Mouse (Mus musculus): ENCODE results near the gene Pgk1. TPM values are rescaled to one million over a fixed set of nuclear protein-coding genes. Genes with fewer than 3 reads are reported as not detected.

The Pgk1 gene
- polyA plus RNA-seq (2015; fragmentation: Nextera tagmentation; extraction: Ambion mirVana): 290 and 352 TPM in 2 replicates

DNA sequence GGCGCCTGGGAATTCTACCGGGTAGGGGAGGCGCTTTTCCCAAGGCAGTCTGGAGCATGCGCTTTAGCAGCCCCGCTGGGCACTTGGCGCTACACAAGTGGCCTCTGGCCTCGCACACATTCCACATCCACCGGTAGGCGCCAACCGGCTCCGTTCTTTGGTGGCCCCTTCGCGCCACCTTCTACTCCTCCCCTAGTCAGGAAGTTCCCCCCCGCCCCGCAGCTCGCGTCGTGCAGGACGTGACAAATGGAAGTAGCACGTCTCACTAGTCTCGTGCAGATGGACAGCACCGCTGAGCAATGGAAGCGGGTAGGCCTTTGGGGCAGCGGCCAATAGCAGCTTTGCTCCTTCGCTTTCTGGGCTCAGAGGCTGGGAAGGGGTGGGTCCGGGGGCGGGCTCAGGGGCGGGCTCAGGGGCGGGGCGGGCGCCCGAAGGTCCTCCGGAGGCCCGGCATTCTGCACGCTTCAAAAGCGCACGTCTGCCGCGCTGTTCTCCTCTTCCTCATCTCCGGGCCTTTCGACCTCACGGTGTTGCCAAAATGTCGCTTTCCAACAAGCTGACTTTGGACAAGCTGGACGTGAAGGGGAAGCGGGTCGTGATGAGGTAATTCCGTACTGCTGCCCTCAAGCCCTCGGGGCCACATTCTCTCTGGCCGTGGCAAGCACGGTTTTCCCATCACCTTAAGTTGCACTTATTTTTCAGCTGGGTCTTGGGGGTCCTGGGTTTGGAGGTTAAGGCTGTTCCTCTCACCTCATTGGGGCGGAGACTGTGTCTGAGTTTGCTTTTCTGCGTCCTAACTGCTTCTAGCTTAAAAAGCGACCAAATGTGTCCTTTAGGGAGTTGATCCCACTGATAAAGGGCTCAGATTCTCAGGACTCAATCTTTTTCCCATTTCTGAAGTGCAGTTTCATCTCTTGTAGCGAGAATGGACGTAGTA, at the start of gene Pgk1:
TSS of gene Pgk1 (plus strand) at position 388 of the 937 bp plus-strand sequence.
- H3K4me1 ChIP-seq: no peaks in the 10 kb centered on the region
- H3K4me3 ChIP-seq (replicated peaks): peak within 1 kb of the TSS; percentile 50
- H3K27ac ChIP-seq: peak within 1 kb of the TSS; percentile 86
- no peaks in the 10 kb centered on the region for H3K27me3 ChIP-seq (replicated peaks)
- peak within 1 kb of the TSS; percentile 29; the same call in 1 of the 2 replicates for H3K9ac ChIP-seq
- H3K4me2 ChIP-seq: peak within 1 kb of the TSS; percentile 52
- 10% methylated on average over 55 of the region's 55 CpGs for WGBS
- no peaks in the 10 kb centered on the region for H3K36me3 ChIP-seq
- ATAC-seq (ENCODE audit: insufficient read depth, low FRiP score, low read depth): peak; percentile 97
- no peaks in the 10 kb centered on the region for H3K9me3 ChIP-seq

DNA sequence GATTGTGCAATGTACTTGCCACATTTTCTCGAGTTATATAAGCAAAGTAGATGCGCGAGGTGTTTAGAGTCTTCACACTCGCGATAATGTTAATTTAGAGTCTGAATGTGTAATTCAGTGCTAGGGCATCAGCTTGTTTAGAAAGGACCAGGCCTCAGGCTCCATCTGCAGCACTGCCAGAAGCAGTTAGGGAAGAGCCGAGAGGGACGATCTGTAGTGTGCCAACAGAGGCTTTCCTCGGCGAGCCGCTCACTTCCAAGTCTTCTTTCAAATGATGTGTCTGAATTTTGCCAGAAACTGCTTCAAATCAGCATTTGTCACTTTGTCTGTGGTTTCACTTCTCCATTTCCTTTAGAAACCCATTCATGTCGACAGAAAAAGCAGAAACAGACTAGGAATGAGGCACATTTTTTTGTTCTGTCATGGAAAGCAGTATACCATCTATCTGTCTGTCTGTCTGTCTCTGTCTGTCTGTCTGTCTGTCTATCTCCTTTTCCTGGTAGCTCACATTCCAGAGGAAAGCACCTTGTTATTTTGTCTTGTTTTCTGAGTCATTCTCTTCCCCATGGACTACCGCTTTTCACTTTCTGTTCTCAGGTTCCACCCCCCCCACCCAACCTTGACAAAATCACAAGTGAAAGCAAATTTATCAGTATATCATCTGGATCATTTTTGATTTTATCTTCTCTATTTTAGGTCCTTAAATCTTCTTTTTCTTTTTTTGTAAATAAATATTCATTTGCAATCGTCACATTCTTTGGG, 47.4 kb upstream of the Pgk1 start:
- 76% methylated on average over 13 of the region's 13 CpGs for WGBS
- no peak overlapping the region for H3K27ac ChIP-seq
- H3K4me1 ChIP-seq: no peaks in the 10 kb centered on the region
- H3K4me3 ChIP-seq (replicated peaks): no peak overlapping the region
- H3K9me3 ChIP-seq: no peaks in the 10 kb centered on the region
- ATAC-seq (ENCODE audit: insufficient read depth, low FRiP score, low read depth): no peak
- no peak overlapping the region for H3K9ac ChIP-seq
- H3K36me3 ChIP-seq: no peaks in the 10 kb centered on the region
- no peaks in the 10 kb centered on the region for H3K27me3 ChIP-seq (replicated peaks)
- no peak overlapping the region for H3K4me2 ChIP-seq

DNA sequence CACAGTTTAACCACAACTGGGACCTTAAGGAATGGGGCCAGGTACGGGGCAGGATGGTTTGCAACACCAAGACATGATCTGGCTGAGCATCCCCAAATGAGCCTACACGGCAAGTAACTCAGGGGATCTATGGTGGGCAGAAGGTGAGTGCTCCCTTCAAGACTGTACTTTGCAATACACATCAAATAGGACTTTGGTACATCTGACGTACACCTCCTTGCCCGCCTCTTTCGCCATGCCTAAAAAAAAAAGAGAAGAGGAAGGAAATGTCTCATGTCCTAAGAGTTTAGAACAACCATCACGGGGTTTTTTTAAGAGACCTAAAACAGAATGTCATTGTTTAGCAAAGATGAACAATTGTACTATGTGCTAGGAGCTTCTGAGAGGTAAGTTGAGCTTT, 44.0 kb upstream of the Pgk1 start, which contains the start of gene Tlr13:
TSS of gene Tlr13 (plus strand) at position 269 of the 400 bp plus-strand sequence.
- Histone ChIP-seq H3K9ac (no peak within 1 kb of the TSS), H3K4me1 (no peaks in the 10 kb centered on the region), H3K27ac (no peak within 1 kb of the TSS), H3K4me2 (no peak within 1 kb of the TSS), H3K4me3 (replicated peaks) (no peak within 1 kb of the TSS), H3K9me3 (no peaks in the 10 kb centered on the region), H3K36me3 (no peaks in the 10 kb centered on the region), H3K27me3 (replicated peaks) (no peaks in the 10 kb centered on the region)
- ATAC-seq (ENCODE audit: insufficient read depth, low FRiP score, low read depth): no peak
- WGBS: 78% methylated on average over 6 of the region's 6 CpGs

DNA sequence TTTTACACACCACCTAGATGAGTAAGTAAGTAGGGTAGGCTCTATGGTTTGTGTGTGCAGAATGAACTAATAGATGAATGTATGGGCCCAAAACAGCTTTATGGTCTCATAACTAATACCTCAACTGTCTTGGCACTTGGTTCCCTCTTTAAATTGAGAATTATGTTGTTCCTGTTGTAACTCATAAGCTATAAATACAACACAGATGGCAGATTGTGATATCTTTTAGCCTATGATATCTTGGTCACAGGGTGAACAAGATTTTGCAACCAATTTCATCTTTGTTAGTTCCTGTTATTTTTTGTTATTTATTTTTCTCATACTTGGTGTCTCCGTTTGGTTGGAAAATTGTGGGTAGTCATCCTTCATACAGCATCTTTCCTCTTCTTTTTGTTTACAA, 38.7 kb upstream of the Pgk1 start:
- no peaks in the 10 kb centered on the region for H3K4me1 ChIP-seq
- no peaks in the 10 kb centered on the region for H3K9me3 ChIP-seq
- no peaks in the 10 kb centered on the region for H3K27me3 ChIP-seq (replicated peaks)
- no peak for ATAC-seq (ENCODE audit: insufficient read depth, low FRiP score, low read depth)
- no peak overlapping the region for H3K4me3 ChIP-seq (replicated peaks)
- no peak overlapping the region for H3K4me2 ChIP-seq
- no peaks in the 10 kb centered on the region for H3K36me3 ChIP-seq
- WGBS: 85% methylated on average over 1 of the region's 1 CpGs
- H3K9ac ChIP-seq: no peak overlapping the region
- H3K27ac ChIP-seq: no peak overlapping the region

DNA sequence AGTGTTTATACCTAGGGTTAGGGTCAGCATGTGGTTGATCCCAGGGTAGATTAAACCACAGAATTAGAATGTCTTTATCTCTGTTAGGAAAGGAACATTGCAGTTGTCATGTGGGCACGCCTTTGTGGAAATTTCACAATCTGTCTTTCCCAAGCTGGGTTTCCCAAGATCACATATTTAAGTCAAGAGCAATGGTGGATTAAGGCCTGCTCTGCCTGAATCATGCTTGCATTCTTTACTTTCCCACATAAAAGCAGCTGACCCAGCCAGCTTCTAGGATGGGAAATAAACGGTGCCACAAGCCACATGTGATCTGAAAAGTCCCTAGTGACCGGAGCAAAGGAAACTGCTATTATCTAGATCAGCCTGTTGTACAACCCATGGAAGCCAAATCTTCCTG, 37.4 kb upstream of the Pgk1 start:
- Histone ChIP-seq H3K27ac (no peak overlapping the region), H3K4me3 (replicated peaks) (no peak overlapping the region), H3K27me3 (replicated peaks) (no peaks in the 10 kb centered on the region), H3K4me2 (no peak overlapping the region), H3K36me3 (no peaks in the 10 kb centered on the region), H3K4me1 (no peaks in the 10 kb centered on the region), H3K9me3 (no peaks in the 10 kb centered on the region), H3K9ac (no peak overlapping the region)
- ATAC-seq (ENCODE audit: insufficient read depth, low FRiP score, low read depth): no peak
- WGBS: 66% methylated on average over 3 of the region's 3 CpGs

DNA sequence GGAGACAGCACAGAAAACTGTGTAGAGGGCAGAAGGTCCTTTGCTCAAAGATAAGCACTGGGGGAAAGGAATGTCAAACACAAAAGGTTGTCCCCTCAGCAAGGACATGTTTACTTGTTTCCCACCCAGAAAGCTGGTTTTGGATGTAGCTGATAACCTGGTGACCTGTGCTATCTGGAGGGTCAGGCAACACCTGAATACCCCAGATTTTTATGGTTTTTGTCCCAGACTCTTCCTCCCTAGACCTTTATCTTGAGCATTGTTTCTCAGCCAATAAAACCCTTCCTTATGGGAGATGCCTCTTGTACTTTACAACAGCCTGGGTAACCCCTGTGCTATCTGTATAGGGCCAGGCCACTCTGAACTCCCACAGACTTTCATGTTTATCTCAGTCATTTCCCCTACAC, 32.7 kb upstream of the Pgk1 start:
- H3K4me3 ChIP-seq (replicated peaks): no peak overlapping the region
- no peak overlapping the region for H3K4me2 ChIP-seq
- no peak overlapping the region for H3K9ac ChIP-seq
- no peaks in the 10 kb centered on the region for H3K36me3 ChIP-seq
- no peaks in the 10 kb centered on the region for H3K9me3 ChIP-seq
- H3K27me3 ChIP-seq (replicated peaks): no peaks in the 10 kb centered on the region
- H3K27ac ChIP-seq: no peak overlapping the region
- no peak for ATAC-seq (ENCODE audit: insufficient read depth, low FRiP score, low read depth)
- no peaks in the 10 kb centered on the region for H3K4me1 ChIP-seq

DNA sequence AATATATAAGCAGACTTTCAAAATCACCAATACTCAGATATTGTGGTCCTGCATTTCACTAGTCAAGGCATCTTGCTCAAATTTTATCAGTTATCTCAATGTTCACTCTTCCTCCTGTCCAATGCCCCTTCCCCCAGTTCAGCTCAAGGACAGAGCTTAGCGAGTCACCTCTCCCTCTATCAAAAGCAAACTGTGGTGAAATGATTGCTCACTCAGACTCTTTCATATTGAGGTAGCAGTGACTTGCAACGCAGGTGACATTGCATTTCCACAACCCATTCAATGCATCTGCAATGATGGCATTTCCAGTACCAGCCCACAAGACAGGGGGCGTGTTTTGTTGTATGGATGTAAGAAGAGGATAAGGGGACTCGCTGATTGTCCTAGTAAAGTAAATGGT, 31.0 kb upstream of the Pgk1 start:
- Histone ChIP-seq H3K9me3 (no peaks in the 10 kb centered on the region), H3K4me1 (no peaks in the 10 kb centered on the region), H3K9ac (no peak overlapping the region), H3K4me3 (replicated peaks) (no peak overlapping the region), H3K27me3 (replicated peaks) (no peaks in the 10 kb centered on the region), H3K36me3 (no peaks in the 10 kb centered on the region), H3K4me2 (no peak overlapping the region), H3K27ac (no peak overlapping the region)
- ATAC-seq (ENCODE audit: insufficient read depth, low FRiP score, low read depth): no peak
- WGBS: 60% methylated on average over 4 of the region's 4 CpGs

DNA sequence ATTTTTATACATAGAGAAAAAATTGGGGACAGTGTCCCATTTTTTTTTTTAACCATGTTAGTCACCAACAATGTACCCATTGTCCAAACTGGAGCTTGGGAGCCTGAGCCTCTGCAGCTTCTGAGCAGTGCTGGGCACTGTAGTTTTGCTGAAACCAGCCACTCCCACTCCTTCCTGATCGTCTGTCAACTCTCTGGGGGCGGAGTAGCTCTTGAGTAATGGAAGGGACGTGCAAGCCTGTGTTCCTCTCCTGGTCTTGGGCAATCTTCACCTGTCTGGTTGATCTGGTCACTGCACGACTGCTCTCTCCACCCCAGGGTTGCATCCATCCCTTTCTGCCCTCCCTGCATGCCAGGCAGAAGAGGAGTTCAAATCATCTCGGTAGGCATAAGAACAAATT, 22.9 kb upstream of the Pgk1 start:
- Histone ChIP-seq H3K27ac (no peak overlapping the region), H3K9me3 (no peaks in the 10 kb centered on the region), H3K4me3 (replicated peaks) (no peak overlapping the region), H3K9ac (no peak overlapping the region), H3K4me2 (no peak overlapping the region), H3K36me3 (no peaks in the 10 kb centered on the region), H3K27me3 (replicated peaks) (no peaks in the 10 kb centered on the region), H3K4me1 (no peaks in the 10 kb centered on the region)
- WGBS: 52% methylated on average over 5 of the region's 5 CpGs
- peak; percentile 50; the same call in 1 of the 2 replicates for ATAC-seq (ENCODE audit: insufficient read depth, low FRiP score, low read depth)

DNA sequence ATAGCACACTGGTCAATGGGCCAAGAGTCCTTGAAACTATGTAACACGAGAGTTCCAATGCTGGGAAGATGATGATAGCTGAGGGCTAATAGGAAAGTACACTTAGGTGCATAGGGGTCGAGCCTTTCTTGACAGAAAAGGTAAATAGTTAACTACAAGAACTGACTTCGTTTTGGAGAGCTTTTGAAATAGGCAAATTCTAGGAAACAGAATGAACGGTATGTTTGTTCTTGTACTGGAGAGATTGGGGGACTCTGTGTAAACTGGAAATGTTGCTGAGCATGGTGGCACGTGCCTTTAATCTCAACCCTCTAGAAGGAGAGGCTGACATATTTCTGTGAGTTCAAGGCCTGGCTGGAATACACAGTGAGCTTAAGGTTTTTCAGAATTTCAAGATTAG, 22.3 kb upstream of the Pgk1 start:
- Histone ChIP-seq H3K4me3 (replicated peaks) (no peak overlapping the region), H3K9ac (no peak overlapping the region), H3K27ac (no peak overlapping the region), H3K4me2 (no peak overlapping the region), H3K9me3 (no peaks in the 10 kb centered on the region), H3K36me3 (no peaks in the 10 kb centered on the region), H3K27me3 (replicated peaks) (no peaks in the 10 kb centered on the region), H3K4me1 (no peaks in the 10 kb centered on the region)
- 45% methylated on average over 5 of the region's 5 CpGs for WGBS
- ATAC-seq (ENCODE audit: insufficient read depth, low FRiP score, low read depth): no peak

DNA sequence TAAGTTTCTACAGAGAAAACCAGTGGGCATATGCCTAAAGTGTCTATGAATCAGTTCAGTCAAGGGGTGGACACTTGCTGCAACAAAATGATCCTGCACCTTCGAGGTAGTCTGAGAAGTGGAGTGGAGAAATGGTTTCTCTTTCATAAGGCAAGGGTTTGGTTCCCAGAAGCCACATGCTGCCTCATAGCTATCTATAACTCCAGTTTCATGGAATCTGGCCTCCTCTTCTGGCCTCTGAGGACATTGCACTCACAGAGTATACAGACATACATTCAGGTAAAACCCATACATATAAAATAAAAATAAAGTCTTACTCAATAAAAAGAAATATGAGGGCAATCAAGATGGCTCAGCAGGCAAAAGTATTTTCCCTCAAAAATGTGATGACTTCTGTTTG, 21.8 kb upstream of the Pgk1 start:
- no peak overlapping the region for H3K4me3 ChIP-seq (replicated peaks)
- H3K9me3 ChIP-seq: no peaks in the 10 kb centered on the region
- H3K36me3 ChIP-seq: no peaks in the 10 kb centered on the region
- no peak overlapping the region for H3K9ac ChIP-seq
- ATAC-seq (ENCODE audit: insufficient read depth, low FRiP score, low read depth): no peak
- 73% methylated on average over 1 of the region's 1 CpGs for WGBS
- H3K27ac ChIP-seq: no peak overlapping the region
- no peaks in the 10 kb centered on the region for H3K27me3 ChIP-seq (replicated peaks)
- H3K4me1 ChIP-seq: no peaks in the 10 kb centered on the region
- H3K4me2 ChIP-seq: no peak overlapping the region

DNA sequence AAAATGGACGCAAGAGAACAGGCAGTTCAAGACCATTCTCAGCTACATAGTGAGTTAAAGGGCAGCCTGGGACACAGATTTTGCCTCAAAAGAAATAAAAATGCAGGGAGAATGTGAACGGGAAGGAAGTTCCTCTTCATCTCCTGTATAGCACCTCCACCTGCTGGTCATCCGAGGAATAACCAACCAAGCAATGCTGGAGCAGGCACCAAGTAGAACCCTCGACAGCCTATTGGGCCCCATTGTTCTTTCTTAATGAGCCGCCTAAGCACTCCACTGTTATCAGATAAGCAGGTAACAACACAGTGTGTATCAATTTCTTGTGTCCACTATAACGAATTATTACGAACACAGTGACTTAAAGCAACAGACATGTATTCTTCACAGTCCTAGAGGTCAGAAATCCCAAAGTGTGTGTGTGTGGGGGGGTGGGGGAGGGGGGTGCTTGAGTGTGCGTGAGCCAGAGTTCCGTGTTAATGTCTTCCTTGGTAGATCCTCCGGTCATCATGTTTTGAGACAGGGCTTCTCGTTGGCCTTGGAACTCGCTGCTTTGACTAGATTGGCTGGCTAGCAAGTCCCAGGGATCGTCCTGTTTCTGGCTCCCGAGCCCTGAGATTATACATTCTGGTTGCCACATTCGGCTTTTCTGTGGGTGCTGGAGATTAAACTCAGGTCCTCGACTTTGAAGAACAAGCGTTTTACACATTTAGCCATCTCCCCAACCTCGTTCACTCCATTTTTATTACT, 15.6 kb upstream of the Pgk1 start:
- Histone ChIP-seq H3K4me1 (no peaks in the 10 kb centered on the region), H3K27me3 (replicated peaks) (no peaks in the 10 kb centered on the region), H3K4me2 (peak overlapping the region; percentile 48), H3K9ac (no peak overlapping the region), H3K27ac (no peak overlapping the region), H3K36me3 (no peaks in the 10 kb centered on the region), H3K9me3 (no peaks in the 10 kb centered on the region), H3K4me3 (replicated peaks) (peak overlapping the region; percentile 31)
- 27% methylated on average over 18 of the region's 18 CpGs for WGBS
- ATAC-seq (ENCODE audit: insufficient read depth, low FRiP score, low read depth): peak; percentile 70; the same call in 1 of the 2 replicates

DNA sequence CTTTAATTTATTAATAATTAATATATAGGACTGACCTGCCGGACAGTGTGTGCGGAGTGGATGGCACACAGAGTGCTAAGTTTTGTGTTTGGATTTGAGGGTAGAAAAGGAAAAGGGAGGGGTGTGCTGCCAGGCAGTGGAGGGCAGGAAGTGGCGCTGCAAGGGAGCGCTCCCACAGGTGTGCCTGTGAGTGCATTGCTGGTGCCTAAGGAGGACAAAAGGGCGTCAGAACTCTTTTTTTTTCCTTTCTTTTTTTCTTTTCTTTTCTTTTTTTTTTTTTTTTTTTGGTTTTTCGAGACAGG, 15.1 kb upstream of the Pgk1 start:
- WGBS: 52% methylated on average over 5 of the region's 6 CpGs
- H3K9me3 ChIP-seq: no peaks in the 10 kb centered on the region
- H3K27me3 ChIP-seq (replicated peaks): no peaks in the 10 kb centered on the region
- no peaks in the 10 kb centered on the region for H3K4me1 ChIP-seq
- H3K4me3 ChIP-seq (replicated peaks): peak overlapping the region; percentile 31
- ATAC-seq (ENCODE audit: insufficient read depth, low FRiP score, low read depth): no peak
- H3K36me3 ChIP-seq: no peaks in the 10 kb centered on the region
- H3K4me2 ChIP-seq: peak overlapping the region; percentile 48
- no peak overlapping the region for H3K9ac ChIP-seq
- no peak overlapping the region for H3K27ac ChIP-seq

All from stomach, embryonic 15.5 days (tissue).